Mouse (Mus musculus) hematopoietic stem cell, adult 5-6 weeks (primary cell): ENCODE results near the gene Plcg2. TPM values are rescaled to one million over a fixed set of nuclear protein-coding genes. Genes with fewer than 3 reads are reported as not detected.

Source experiments
- total RNA-seq: library from RNA; stranded (forward); fragments of 172-1452, 232-1000 nt; gene quantifications from 2 replicates; pipeline ENCODE4 v1.2.3, GENCODE M21; 2017

Gene Plcg2
- total RNA-seq, 1 experiment from 2014 or later, result 121 TPM

Other genes with a start within 250 kb of the Plcg2 start
- 11.1 and 16.3 TPM in 2 replicates for gene Cmip, start 241.2 kb upstream of the Plcg2 start, total RNA-seq
- 3.2 and 7.6 TPM in 2 replicates for gene Sdr42e1, start 175.4 kb downstream of the Plcg2 start, total RNA-seq
- gene Hsd17b2, start 203.6 kb downstream of the Plcg2 start, total RNA-seq, result 1.8 TPM in 1 of 2 replicates, not detected in the other